Mouse (Mus musculus) kidney, adult 10 weeks (tissue): ENCODE results near the gene Gm21866. TPM values are rescaled to one million over a fixed set of nuclear protein-coding genes. Genes with fewer than 3 reads are reported as not detected.

Experiments used
- polyA plus RNA-seq: library from polyadenylated mRNA; stranded (reverse); fragments of 350-450 nt; fragmentation: Illumina TruSeq; extraction: RNeasy Lipid Tissue Mini Kit (QIAGEN cat#74804); gene quantifications from one replicate; pipeline ENCODE4 v1.2.3, GENCODE M21; 2014; ENCODE audit warnings: low read depth, low replicate concordance

Gene Gm21866
- polyA plus RNA-seq = not detected

DNA sequence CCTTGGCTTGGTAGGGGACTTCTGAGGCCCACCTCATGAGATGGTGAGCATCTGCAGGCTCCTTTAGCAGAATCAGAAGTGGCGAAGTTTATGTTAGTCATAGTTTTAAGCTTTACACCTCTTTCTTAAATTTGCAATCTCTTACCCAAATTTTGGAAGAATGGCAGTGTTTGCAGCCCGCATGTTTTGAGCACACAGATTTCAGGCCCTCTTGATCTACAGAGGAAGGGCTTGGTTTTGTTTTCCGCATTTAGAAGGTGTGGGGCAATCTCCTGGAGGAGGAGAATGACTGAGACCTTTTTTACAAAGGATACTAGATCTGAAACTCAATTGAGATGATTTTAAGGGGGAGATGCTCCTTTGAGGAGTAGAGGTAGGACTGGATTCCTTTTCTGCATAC, at the start of gene Gm21866:
Gene Gm21866, minus strand, starts transcription at position 101 of the 400 bp plus-strand sequence.

DNA sequence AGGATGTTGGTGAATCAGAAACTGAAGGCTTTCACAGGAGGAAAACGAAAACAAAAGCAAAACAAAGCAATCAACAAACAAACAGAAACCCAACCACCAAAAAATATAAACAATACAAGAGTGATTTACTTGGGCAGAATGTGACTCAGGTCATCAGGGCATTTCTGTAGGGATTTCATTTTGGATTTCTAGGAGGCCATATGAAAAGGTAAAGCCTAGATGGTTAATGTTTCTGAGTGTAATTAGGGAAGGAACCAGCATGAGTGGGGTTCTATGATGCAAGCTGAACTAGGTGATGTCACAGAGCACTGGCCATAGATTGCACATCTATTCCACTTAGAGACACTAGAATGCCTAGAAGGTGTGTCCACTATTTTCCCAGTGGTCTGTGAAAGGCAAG, 28.3 kb upstream of the Gm21866 start, which contains the start of gene Gm20773:
Gene Gm20773, plus strand, starts transcription at position 301 of the 400 bp plus-strand sequence.

Other genes starting within 250 kb of the Gm21866 start
- gene Gm21828, start 241.7 kb downstream of the Gm21866 start, polyA plus RNA-seq = not detected
- gene Gm21440, start 213.2 kb downstream of the Gm21866 start, polyA plus RNA-seq = not detected
- gene Gm21454, start 213.1 kb downstream of the Gm21866 start, polyA plus RNA-seq = not detected
- not detected for gene Gm21725, start 116.5 kb downstream of the Gm21866 start, polyA plus RNA-seq
- not detected for gene Gm20773, start 28.4 kb upstream of the Gm21866 start, polyA plus RNA-seq